Mouse (Mus musculus) hindbrain, postnatal 0 days (tissue): ENCODE measurements around the gene Hsf4. TPM values are rescaled to one million over a fixed set of nuclear protein-coding genes. Genes with fewer than 3 reads are reported as not detected.

Experiments
- ATAC-seq: fragments of 200-750 bp; cut with Nextera tagmentation; 2 replicates; pipeline ENCODE4 v1.8.0; 2017; ENCODE audit warnings: mild to moderate bottlenecking, moderate TSS enrichment, moderate library complexity
- DNase-seq: peaks from one replicate; pipeline ENCODE4 v3.0.0-alpha.2; 2015; ENCODE audit warnings: low spot score
- H3K27ac ChIP-seq: fragments of 300-500 bp; sonication (generic); 2 replicates; pipeline ENCODE4 v1.5.1; 2014; ENCODE audit warnings: mild to moderate bottlenecking
- H3K27me3 ChIP-seq: fragments of 300-500 bp; sonication (generic); 2 replicates; pipeline ENCODE4 v1.6.1; 2014; ENCODE audit warnings: low read length, mixed read lengths; ENCODE audit not compliant: insufficient read depth
- H3K36me3 ChIP-seq: fragments of 300-500 bp; sonication (generic); 2 replicates; pipeline ENCODE4 v1.6.1; 2014; ENCODE audit warnings: low read length, mixed read lengths; ENCODE audit not compliant: insufficient read depth
- H3K4me1 ChIP-seq: fragments of 300-500 bp; sonication (generic); 2 replicates; pipeline ENCODE4 v1.6.1; 2014; ENCODE audit warnings: antibody characterized with exemption, low read length, mixed read lengths; ENCODE audit not compliant: insufficient read depth
- H3K4me2 ChIP-seq: fragments of 300-500 bp; sonication (generic); 2 replicates; pipeline ENCODE4 v1.6.1; 2014; ENCODE audit warnings: low read depth, mild to moderate bottlenecking, low read length, moderate library complexity, mixed read lengths
- H3K4me3 ChIP-seq: fragments of 300-500 bp; sonication (generic); 2 replicates; pipeline ENCODE4 v1.5.1; 2014; ENCODE audit warnings: low read length
- H3K9ac ChIP-seq: fragments of 300-500 bp; sonication (generic); replicated peaks from 2 replicates; pipeline ENCODE4 v1.6.1; 2014; ENCODE audit warnings: mild to moderate bottlenecking, low read length, moderate library complexity, mixed read lengths
- H3K9me3 ChIP-seq: fragments of 300-500 bp; sonication (generic); 2 replicates; pipeline ENCODE4 v1.6.1; 2016; ENCODE audit warnings: low read length, mixed read lengths
- CTCF ChIP-seq: IDR thresholded peaks from 2 replicates; pipeline ENCODE4 v1.5.1; 2016; ENCODE audit warnings: antibody characterized with exemption, control low read depth, low read depth
- WGBS: fragments of 180-500 bp; shearing (Covaris S2); extraction: QIAGEN DNeasy Blood & Tissue Kit; methylation state at CpG from one replicate; pipeline ENCODE4 v1.1.7; 2014; 5-methylcytosine and 5-hydroxymethylcytosine counted together
- polyA plus RNA-seq: library from polyadenylated mRNA; unstranded; fragments of >200 nt; fragmentation: Nextera tagmentation; extraction: Ambion mirVana; gene quantifications from 2 replicates; pipeline ENCODE4 v1.2.1, GENCODE M21; 2015
- total RNA-seq: library from RNA; depleted of rRNA; stranded (reverse); fragments of >200 nt; gene quantifications from 2 replicates; pipeline ENCODE4 v1.2.3, GENCODE M21; 2014

The Hsf4 gene
- total and polyA plus RNA-seq, 2 experiments from 2014 or later, result 0.63 to 1.4 TPM

DNA sequence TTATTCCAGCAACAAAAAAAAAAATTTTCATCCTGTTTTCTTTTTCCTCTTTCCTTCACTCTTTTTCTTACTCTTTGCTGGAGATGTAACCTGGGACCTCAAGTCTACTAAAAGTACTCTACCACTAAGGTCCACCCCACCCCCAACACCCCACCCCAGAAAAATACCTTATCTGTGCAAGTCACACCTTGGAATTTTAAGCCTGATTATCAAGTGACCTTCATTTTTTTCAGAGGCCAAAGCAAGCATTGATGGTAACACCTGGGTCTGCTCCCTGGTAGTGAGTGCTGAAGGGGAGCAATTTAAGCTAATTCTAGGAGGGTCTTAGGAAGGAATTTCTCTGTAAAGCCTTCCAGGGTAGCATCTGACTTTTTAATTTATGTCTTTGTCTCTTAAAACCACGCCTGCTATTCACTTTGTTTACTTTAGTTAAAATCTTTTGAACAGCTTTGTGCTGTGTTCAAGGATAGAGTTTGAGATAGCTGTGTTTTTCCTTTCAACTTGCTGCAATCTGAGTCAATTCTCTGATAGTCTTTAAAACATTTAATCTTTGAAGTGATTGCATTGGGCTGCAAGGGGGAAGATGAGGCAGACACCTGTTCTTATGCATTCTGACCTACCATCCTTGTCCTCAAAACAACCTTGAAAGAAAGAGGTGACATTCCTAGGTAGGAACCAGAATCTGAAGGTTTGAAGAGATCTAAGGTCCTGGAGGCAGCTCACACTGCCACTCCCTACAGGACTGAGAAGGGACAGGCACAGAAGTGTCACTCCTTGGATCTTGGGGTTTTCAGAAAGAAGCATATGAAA lies 36.3 kb upstream of the Hsf4 start:
- no peaks in the 10 kb centered on the region for H3K27me3 ChIP-seq
- no peak overlapping the region for H3K4me2 ChIP-seq
- 70% methylated on average over 1 of the region's 1 CpGs for whole genome bisulfite sequencing
- no peak overlapping the region for H3K9ac ChIP-seq
- no peak overlapping the region for H3K4me3 ChIP-seq
- H3K36me3 ChIP-seq, result no peaks in the 10 kb centered on the region; the same call in 1 of the 2 replicates
- no peak for DNase-seq
- TF ChIP-seq CTCF, result no peak
- H3K27ac ChIP-seq, result no peak overlapping the region
- no peaks in the 10 kb centered on the region for H3K9me3 ChIP-seq
- ATAC-seq, result no peak
- no peaks in the 10 kb centered on the region for H3K4me1 ChIP-seq

DNA sequence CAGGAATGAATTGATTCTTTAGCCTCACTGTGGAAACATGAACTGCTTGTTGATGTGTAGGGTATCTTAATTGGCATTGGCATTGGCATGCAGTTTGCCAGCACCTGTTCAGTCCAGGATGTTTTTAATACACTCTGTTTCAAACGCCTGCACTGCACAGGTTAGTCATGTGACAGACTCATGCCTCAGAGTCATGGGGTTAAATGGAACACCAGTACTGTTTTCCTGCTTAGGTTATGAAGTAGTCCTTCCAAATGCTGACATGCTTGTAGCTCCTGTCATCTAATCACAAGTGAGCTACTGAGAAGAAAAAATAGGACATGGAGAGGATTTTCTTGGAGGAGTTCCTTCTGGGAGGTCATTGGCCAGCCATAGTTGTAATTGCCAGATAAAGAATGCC lies 34.4 kb upstream of the Hsf4 start:
- Histone ChIP-seq H3K4me1 (no peaks in the 10 kb centered on the region), H3K4me2 (no peak overlapping the region), H3K4me3 (no peak overlapping the region), H3K9me3 (no peaks in the 10 kb centered on the region), H3K27ac (no peak overlapping the region), H3K27me3 (no peaks in the 10 kb centered on the region), H3K36me3 (peaks cover 16% of the 10 kb centered on the region), H3K9ac (no peak overlapping the region)
- 82% methylated on average over 1 of the region's 1 CpGs for WGBS
- DNase-seq (no peak), ATAC-seq (no peak)
- TF ChIP-seq CTCF, result no peak

DNA sequence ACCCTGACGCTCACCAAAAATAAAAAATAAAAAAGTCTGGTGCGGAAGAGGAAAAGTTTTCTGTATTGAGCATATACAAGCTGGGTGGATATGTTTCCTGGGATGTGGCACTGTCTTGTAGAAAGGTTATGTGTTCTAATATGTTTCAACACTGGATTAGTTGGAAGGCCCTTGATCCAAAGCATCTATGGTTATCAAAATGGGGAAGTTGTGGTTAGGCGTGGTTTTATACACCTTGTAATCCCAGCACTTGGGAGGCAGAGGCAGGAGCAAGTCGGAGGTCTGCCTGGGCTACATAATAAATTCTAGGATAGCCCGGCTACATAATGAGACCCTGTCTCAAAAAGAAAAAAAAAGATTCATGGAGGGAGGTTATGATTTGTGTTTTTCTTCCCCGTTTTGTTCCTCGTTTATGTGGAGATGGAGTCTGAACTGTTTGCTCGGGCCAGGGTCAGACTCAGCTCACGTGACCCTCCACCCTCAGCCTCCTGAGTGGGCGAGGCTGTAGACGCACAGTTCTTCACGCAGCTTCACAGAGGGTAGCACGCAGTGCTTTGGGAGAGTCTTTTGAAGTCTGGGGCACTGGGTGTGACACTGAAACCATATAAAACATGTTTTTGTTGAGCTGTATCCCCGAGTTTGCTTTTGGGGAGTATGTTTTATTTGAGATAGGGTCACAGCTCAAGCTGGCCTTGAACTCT lies 32.0 kb upstream of the Hsf4 start:
- H3K4me1 ChIP-seq, result no peaks in the 10 kb centered on the region
- no peaks in the 10 kb centered on the region for H3K27me3 ChIP-seq
- ATAC-seq (no peak), DNase-seq (no peak)
- no peaks in the 10 kb centered on the region for H3K9me3 ChIP-seq
- H3K9ac ChIP-seq, result no peak overlapping the region
- H3K4me3 ChIP-seq, result no peak overlapping the region
- 93% methylated on average over 14 of the region's 14 CpGs for WGBS
- H3K4me2 ChIP-seq, result no peak overlapping the region
- no peak overlapping the region for H3K27ac ChIP-seq
- TF ChIP-seq CTCF, result no peak
- peaks cover 29% of the 10 kb centered on the region for H3K36me3 ChIP-seq

DNA sequence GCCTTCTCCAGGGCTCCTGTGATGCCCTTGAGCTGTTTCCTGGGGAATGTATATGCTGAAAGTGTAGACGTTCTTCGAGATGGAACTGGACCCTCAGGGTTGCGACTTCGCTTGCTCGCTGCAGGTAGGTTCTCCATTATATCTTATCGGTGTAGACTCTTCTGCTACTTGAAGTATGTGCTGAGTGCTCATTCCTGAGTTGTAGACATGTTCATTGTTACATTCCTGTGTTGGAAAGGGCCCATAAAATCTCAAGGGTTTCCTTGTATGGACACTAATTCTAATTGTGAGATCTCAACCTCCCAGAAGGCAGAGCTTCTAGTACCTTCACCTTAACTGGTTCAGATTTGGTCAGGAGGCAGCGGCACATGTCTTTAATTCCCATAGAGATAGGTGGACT lies 28.6 kb upstream of the Hsf4 start:
- ATAC-seq, result no peak
- no peaks in the 10 kb centered on the region for H3K27me3 ChIP-seq
- no peaks in the 10 kb centered on the region for H3K9me3 ChIP-seq
- DNase-seq, result no peak
- no peak overlapping the region for H3K9ac ChIP-seq
- no peak for TF ChIP-seq CTCF
- H3K36me3 ChIP-seq, result peaks cover 32% of the 10 kb centered on the region
- H3K27ac ChIP-seq, result no peak overlapping the region
- H3K4me3 ChIP-seq, result no peak overlapping the region
- H3K4me1 ChIP-seq, result no peaks in the 10 kb centered on the region
- 96% methylated on average over 7 of the region's 7 CpGs for WGBS
- no peak overlapping the region for H3K4me2 ChIP-seq

DNA sequence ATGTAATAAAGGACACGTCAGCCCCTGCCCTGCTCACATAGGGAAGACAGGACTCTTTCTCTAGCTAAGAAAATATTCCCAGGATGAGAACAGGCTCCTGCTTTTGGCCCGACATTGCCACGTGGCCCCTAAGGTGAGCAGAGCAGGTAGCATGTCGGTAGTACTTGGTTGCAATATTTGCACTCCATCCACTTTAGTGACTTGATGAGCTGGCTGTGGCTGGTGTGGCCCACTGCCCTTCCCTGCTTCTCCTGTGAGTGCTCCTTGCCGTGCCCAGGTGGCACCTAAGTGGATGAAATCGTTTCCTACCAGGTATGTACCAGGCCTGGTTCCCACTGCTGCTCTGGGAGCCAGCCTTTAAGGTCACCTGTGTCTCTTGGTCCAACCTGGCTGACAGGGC lies 17.6 kb upstream of the Hsf4 start:
- TF ChIP-seq CTCF, result no peak
- Histone ChIP-seq H3K4me2 (no peak overlapping the region), H3K4me1 (no peaks in the 10 kb centered on the region), H3K9ac (no peak overlapping the region), H3K9me3 (no peaks in the 10 kb centered on the region), H3K27ac (no peak overlapping the region), H3K27me3 (no peaks in the 10 kb centered on the region), H3K4me3 (no peak overlapping the region), H3K36me3 (peaks cover 41% of the 10 kb centered on the region)
- WGBS, result 93% methylated on average over 6 of the region's 6 CpGs
- ATAC-seq (no peak), DNase-seq (no peak)

DNA sequence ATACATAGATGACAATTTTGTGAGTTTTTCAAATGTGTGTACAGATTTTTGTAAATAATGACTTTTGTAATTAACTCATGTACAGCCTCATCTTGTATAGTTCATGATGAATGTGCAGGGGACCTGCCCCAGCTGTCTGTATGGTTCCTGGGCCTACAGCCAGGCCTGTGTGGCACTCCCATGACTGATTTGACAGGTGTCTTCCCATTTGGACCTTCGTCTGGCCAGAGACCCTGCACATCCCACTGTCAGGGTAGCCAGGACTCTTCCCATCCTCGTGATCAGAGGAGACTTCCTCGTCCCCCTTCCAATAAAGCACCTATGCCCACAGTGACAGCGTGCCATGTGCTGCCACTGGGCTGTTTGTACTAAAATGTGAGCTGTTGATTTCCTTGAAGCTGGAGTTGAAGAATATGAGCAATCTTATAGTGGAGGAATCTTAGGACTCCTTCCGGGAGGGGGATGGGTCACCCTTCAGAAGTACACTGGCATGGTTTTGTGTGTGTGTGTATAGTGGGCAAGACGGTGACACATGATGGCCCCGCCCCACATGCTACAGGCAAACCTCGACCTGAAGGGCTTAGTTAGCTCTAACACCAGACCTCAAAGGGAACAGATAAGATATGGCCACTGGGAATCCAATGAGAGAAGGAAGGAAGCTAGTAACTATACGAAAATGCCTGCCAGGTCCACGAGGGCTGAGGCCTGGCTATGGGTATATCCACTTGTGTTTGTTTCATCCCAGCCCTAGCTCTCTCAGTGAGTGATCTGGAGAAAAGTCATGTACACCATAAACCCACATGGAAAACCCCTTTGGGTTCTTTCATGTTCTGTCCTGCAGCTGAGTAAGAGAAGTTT lies 16.7 kb upstream of the Hsf4 start:
- no peak overlapping the region for H3K27ac ChIP-seq
- no peak overlapping the region for H3K4me3 ChIP-seq
- H3K27me3 ChIP-seq, result peaks cover 7% of the 10 kb centered on the region; the same call in 1 of the 2 replicates
- no peaks in the 10 kb centered on the region for H3K4me1 ChIP-seq
- no peak overlapping the region for H3K9ac ChIP-seq
- 88% methylated on average over 10 of the region's 10 CpGs for WGBS
- no peak for DNase-seq
- TF ChIP-seq CTCF, result no peak
- H3K9me3 ChIP-seq, result no peaks in the 10 kb centered on the region
- no peak for ATAC-seq
- H3K36me3 ChIP-seq, result peaks cover 37% of the 10 kb centered on the region
- no peak overlapping the region for H3K4me2 ChIP-seq
